ENCODE assay signal across 26 mouse cellular contexts in genomic region chr6:53456111-53456510, GRCm38 (mm10).
"Had no signal": no experiment of that assay in that cellular context is flagged by ENCODE, and none has a peak within 500 bp of the region (broad histone marks: within the 10 kb centered on the region; RNA-seq: fewer than 3 reads in every experiment).

No protein-coding gene starts in this region.

- H3K27ac ChIP-seq: gastrocnemius, adult 2 months; heart, adult 2 months; hindbrain, embryonic 10.5 days; hindbrain, embryonic 12.5 days; hindbrain, embryonic 14.5 days; hindbrain, postnatal 0 days; kidney, embryonic 15.5 days; kidney, postnatal 0 days; liver, embryonic 13.5 days had no signal

- H3K9ac ChIP-seq: forebrain, postnatal 0 days; hindbrain, embryonic 12.5 days; hindbrain, embryonic 14.5 days; kidney, embryonic 15.5 days; liver, embryonic 13.5 days had no signal

- H3K4me2 ChIP-seq: heart, embryonic 11.5 days; hindbrain, embryonic 12.5 days; hindbrain, embryonic 14.5 days; kidney, embryonic 15.5 days; liver, embryonic 11.5 days; liver, embryonic 13.5 days had no signal

- DNase-seq: forebrain, postnatal 0 days; gastrocnemius, adult 2 months; gastrocnemius, postnatal 10 days; gastrocnemius, postnatal 25 days; heart, adult 2 months; heart, postnatal 10 days; heart, postnatal 4 days; kidney, adult 11 months; kidney, adult 2 months; kidney, adult 9 months; kidney, postnatal 14 days; kidney, postnatal 36 days; layer of hippocampus, adult 9-11 months; layer of hippocampus, postnatal 36 days; left cerebral cortex, postnatal 4 days; liver; liver, embryonic 13.5 days had no signal

- H3K27me3 ChIP-seq: hindbrain, embryonic 12.5 days; liver, embryonic 13.5 days had no signal

- H3K4me1 ChIP-seq: liver, embryonic 13.5 days had no signal

- H3K36me3 ChIP-seq: hindbrain, embryonic 10.5 days; hindbrain, embryonic 12.5 days; kidney, embryonic 15.5 days; liver, embryonic 13.5 days had no signal

- H3K4me3 ChIP-seq: gastrocnemius, adult 2 months; heart, adult 2 months; hindbrain, embryonic 10.5 days; hindbrain, embryonic 12.5 days; kidney, embryonic 15.5 days; liver, embryonic 13.5 days had no signal

- H3K9me3 ChIP-seq: hindbrain, embryonic 10.5 days; hindbrain, embryonic 12.5 days; kidney, embryonic 15.5 days; liver, embryonic 13.5 days had no signal

- ATAC-seq: forebrain, postnatal 0 days; hindbrain, postnatal 0 days; intestine, embryonic 16.5 days had no signal
